Mouse (Mus musculus): ENCODE measurements around the gene Mast1. TPM values are rescaled to one million over a fixed set of nuclear protein-coding genes. Genes with fewer than 3 reads are reported as not detected.

The Mast1 gene
- polyA plus RNA-seq, 1 experiment from 2014 or later: 74.7 TPM

DNA sequence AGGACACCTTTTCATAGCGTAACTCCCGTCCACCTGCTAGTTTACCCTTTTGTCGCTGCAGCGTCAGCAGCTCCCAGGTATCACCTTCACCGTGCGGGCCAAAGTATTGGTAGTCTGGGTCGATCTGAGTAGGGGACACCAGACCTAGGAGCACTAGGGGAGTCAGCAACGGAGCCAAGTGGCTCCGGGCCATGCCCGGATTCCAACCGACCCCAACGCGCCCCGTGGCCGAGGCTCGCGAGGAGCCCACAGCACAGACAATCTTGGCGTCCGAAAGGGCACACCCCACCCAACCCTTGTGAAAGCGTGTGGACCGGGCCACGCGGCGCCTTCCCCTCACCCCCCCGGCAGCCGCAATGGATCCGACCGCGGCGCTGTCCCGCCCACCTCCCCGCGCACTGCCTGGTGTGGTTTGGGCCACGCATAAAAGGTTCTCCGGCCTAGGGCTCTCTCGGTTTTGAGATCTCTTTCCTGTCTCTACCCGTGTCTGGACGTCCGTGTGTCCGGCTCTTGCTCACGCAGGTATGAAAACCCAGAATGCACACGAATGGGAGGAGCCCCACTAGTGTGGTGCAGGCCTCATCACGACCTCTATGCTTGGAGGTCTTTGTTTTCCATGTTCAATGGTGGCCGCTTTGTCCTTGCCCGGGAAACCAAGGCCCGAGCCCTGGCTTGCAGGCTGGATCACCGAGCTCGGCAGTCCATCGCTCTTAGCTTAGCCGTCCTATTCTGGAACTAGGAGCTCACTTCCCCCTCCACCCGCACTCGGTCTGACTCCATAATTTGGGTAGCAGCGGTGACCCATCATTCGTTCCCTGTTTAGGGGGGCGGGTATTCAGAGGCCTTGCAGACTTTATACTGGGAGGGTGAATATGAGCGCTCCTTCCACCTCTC lies 32.3 kb upstream of the Mast1 start, which contains the start of the genes Gm49661, Prdx2 and Rnaseh2a:
Gm49661 (minus strand) TSS at position 193 of the 894 bp plus-strand sequence.
Prdx2 (plus strand) TSS at position 347 of the 894 bp plus-strand sequence.
Rnaseh2a (minus strand) TSS at position 527 of the 894 bp plus-strand sequence.
- peak; percentile 83 for ATAC-seq (ENCODE audit: low FRiP score)
- peak within 1 kb of the TSS; percentile 71 for H3K4me2 ChIP-seq
- WGBS: under 1% methylated on average over 56 of the region's 56 CpGs
- H3K27ac ChIP-seq (replicated peaks): peak within 1 kb of the TSS; percentile 88
- peaks cover 34% of the 10 kb centered on the region for H3K36me3 ChIP-seq
- H3K4me1 ChIP-seq: peaks cover 52% of the 10 kb centered on the region
- H3K4me3 ChIP-seq (replicated peaks): peak within 1 kb of the TSS; percentile 73
- peak within 1 kb of the TSS; percentile 87 for H3K9ac ChIP-seq (replicated peaks)
- H3K9me3 ChIP-seq (replicated peaks): no peaks in the 10 kb centered on the region
- H3K27me3 ChIP-seq (replicated peaks): no peaks in the 10 kb centered on the region

DNA sequence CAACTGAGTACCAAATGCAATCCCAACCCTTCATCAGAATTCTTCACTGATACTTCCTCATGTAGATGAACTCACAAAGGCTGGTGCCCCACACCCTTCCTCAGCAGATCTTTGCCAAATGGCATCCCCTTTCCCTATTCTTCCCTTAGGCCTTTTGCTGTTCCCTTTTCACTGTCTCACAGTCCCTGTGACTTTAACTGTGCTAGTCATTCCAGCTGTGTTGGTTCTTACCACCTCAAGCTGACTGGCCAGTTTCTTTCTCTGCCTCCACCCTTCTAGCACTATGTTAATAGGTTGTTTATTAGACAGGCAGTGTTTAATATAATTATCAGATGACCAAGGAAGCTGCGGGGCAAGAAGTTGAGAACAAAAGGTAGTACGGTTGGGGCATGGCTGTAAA lies 31.5 kb upstream of the Mast1 start:
- H3K4me2 ChIP-seq: peak overlapping the region; percentile 71
- H3K9ac ChIP-seq (replicated peaks): peak overlapping the region; percentile 87
- H3K36me3 ChIP-seq: peaks cover 29% of the 10 kb centered on the region
- peak overlapping the region; percentile 73 for H3K4me3 ChIP-seq (replicated peaks)
- H3K27ac ChIP-seq (replicated peaks): peak overlapping the region; percentile 88
- no peaks in the 10 kb centered on the region for H3K27me3 ChIP-seq (replicated peaks)
- 14% methylated on average over 2 of the region's 2 CpGs for WGBS
- ATAC-seq (ENCODE audit: low FRiP score): no peak
- peaks cover 50% of the 10 kb centered on the region for H3K4me1 ChIP-seq
- H3K9me3 ChIP-seq (replicated peaks): no peaks in the 10 kb centered on the region

- H3K36me3 ChIP-seq: peaks cover 20% of the 10 kb centered on the region
- ATAC-seq (ENCODE audit: low FRiP score): no peak
- H3K9me3 ChIP-seq (replicated peaks): no peaks in the 10 kb centered on the region
- 91% methylated on average over 13 of the region's 13 CpGs for WGBS
- no peak overlapping the region for H3K4me3 ChIP-seq (replicated peaks)
- H3K4me2 ChIP-seq: no peak overlapping the region
- H3K9ac ChIP-seq (replicated peaks): no peak overlapping the region
- H3K27me3 ChIP-seq (replicated peaks): no peaks in the 10 kb centered on the region
- peaks cover 50% of the 10 kb centered on the region for H3K4me1 ChIP-seq
- no peak overlapping the region for H3K27ac ChIP-seq (replicated peaks)
Observed at GRCm38 (mm10) chr8:84967532-84968304, 30.6 kb upstream of the Mast1 start.

DNA sequence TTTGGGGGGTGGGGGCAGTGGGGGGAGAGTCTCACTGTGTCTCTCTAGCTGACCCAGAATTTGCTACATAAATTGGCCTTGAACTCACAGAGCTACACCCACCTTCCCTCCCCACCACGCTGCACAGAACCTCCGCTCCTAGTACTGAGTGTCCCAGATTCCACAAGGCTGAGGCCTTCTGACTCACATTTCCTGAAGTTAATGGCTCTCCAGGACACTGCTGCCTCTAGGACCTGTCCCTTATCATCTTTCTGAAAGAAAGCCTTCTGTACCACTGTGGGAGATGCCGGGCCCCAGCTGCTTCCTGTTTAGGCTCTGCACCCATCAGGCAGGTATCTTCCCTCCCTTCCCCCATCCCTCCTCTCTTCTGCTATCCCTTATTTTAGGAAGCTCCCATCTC lies 29.4 kb upstream of the Mast1 start:
- H3K27me3 ChIP-seq (replicated peaks): no peaks in the 10 kb centered on the region
- 0 out of 2 replicates have a peak overlapping the region, but pooled peaks have one; percentile 69 for H3K4me3 ChIP-seq (replicated peaks)
- no peak for ATAC-seq (ENCODE audit: low FRiP score)
- no peaks in the 10 kb centered on the region for H3K9me3 ChIP-seq (replicated peaks)
- peaks cover 49% of the 10 kb centered on the region for H3K4me1 ChIP-seq
- H3K36me3 ChIP-seq: peaks cover 15% of the 10 kb centered on the region
- 66% methylated on average over 3 of the region's 3 CpGs for WGBS
- peak overlapping the region; percentile 54 for H3K27ac ChIP-seq (replicated peaks)
- H3K4me2 ChIP-seq: peak overlapping the region; percentile 96
- H3K9ac ChIP-seq (replicated peaks): no peak overlapping the region

GRCm38 (mm10) chr8:84965731-84966291 lies 28.7 kb upstream of the Mast1 start:
- no peaks in the 10 kb centered on the region for H3K9me3 ChIP-seq (replicated peaks)
- peaks cover 14% of the 10 kb centered on the region; the same call in 1 of the 2 replicates for H3K36me3 ChIP-seq
- peak overlapping the region; percentile 69 for H3K4me3 ChIP-seq (replicated peaks)
- H3K4me1 ChIP-seq: peaks cover 41% of the 10 kb centered on the region
- no peaks in the 10 kb centered on the region for H3K27me3 ChIP-seq (replicated peaks)
- ATAC-seq (ENCODE audit: low FRiP score): peak; percentile 81
- H3K9ac ChIP-seq (replicated peaks): peak overlapping the region; percentile 79
- H3K27ac ChIP-seq (replicated peaks): peak overlapping the region; percentile 76
- WGBS: under 1% methylated on average over 41 of the region's 41 CpGs
- peak overlapping the region; percentile 96 for H3K4me2 ChIP-seq

- H3K27me3 ChIP-seq (replicated peaks): no peaks in the 10 kb centered on the region
- H3K9ac ChIP-seq (replicated peaks): no peak overlapping the region
- H3K4me2 ChIP-seq: no peak overlapping the region
- H3K4me3 ChIP-seq (replicated peaks): no peak overlapping the region
- WGBS: 87% methylated on average over 4 of the region's 4 CpGs
- peaks cover 19% of the 10 kb centered on the region for H3K36me3 ChIP-seq
- H3K9me3 ChIP-seq (replicated peaks): no peaks in the 10 kb centered on the region
- ATAC-seq (ENCODE audit: low FRiP score): no peak
- H3K27ac ChIP-seq (replicated peaks): no peak overlapping the region
- peaks cover 34% of the 10 kb centered on the region for H3K4me1 ChIP-seq
Observed at GRCm38 (mm10) chr8:84963952-84964351, 26.8 kb upstream of the Mast1 start.

DNA sequence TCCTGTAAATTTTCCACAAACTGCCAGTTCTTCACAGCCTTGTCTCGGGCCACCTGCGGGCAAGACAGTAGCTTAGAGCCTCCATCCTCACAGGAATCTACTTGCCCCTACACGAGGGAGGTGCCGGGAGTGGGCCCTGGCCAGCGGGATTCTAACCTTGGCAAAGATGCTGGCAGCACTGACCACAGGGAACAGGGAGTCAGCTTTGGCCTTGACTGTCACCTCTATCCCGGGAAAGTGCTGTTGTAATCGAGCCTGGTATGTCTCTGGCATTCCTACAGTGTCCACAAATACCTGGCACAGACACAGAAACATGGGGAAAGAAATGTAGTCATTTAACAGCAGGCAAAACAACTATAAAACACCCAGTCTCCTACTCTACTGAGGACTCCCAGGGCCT lies 22.7 kb upstream of the Mast1 start:
- Histone ChIP-seq H3K9ac (replicated peaks) (no peak overlapping the region), H3K4me1 (peaks cover 4% of the 10 kb centered on the region), H3K4me3 (replicated peaks) (no peak overlapping the region), H3K4me2 (no peak overlapping the region), H3K36me3 (peaks cover 28% of the 10 kb centered on the region), H3K9me3 (replicated peaks) (no peaks in the 10 kb centered on the region), H3K27ac (replicated peaks) (no peak overlapping the region), H3K27me3 (replicated peaks) (no peaks in the 10 kb centered on the region)
- WGBS: 95% methylated on average over 7 of the region's 7 CpGs
- ATAC-seq (ENCODE audit: low FRiP score): no peak

DNA sequence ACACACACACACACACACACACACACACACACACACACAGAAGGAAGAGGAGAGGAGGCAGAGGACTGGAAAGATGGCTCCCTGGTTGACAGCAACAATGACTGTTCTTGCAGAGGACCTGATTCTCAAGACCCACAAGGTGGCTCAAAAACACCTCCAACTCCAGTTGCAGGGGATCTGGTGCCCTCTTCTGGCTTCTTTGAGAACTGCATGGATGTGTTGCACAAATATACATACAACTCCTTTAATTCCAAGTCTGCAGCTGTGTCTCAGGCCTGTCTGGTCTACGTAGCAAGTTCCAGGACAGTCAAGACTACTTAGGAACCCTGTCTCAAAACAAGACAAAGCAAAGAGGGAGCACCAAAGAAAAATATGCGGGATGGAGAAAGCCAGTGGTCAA lies 19.6 kb upstream of the Mast1 start:
- WGBS: 48% methylated on average over 2 of the region's 2 CpGs
- H3K27me3 ChIP-seq (replicated peaks): peaks cover 13% of the 10 kb centered on the region
- H3K9ac ChIP-seq (replicated peaks): no peak overlapping the region
- H3K4me2 ChIP-seq: no peak overlapping the region
- no peaks in the 10 kb centered on the region for H3K9me3 ChIP-seq (replicated peaks)
- no peak overlapping the region for H3K27ac ChIP-seq (replicated peaks)
- H3K4me3 ChIP-seq (replicated peaks): no peak overlapping the region
- no peaks in the 10 kb centered on the region for H3K4me1 ChIP-seq
- peaks cover 25% of the 10 kb centered on the region for H3K36me3 ChIP-seq
- ATAC-seq (ENCODE audit: low FRiP score): peak; percentile 51; the same call in 1 of the 2 replicates

DNA sequence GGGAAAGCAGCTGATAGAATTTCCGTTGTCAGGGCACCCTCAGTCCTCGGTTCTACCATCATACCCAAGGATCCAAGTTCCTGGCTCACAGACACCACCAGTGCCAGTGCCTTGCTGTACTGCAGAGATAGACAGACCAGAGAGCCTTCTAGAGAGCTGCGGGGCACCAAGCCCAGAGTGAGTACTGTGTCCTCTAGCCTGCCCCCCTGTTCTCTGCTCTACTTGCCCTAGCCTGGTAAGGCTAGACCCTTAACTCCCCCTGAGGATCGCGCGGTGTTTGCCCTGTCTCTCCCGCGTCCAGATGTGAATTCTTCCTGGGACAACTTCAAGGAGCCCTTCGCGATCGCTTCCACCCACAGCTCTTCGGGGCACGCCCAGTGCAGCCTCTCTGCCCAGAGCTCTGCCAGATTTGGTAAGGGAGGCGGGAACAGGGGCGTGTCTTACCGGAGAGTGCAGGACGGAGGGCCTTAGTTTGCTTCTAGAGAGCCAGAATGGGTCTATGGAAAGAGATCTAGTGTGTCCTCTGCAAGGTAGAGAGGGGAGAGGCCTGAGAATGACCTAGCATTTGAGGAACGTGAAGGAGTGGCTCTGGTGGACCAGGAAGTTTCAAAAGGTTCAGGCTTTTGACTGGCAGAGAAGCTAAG lies 15.6 kb upstream of the Mast1 start:
- Histone ChIP-seq H3K4me1 (no peaks in the 10 kb centered on the region), H3K36me3 (peaks cover 2% of the 10 kb centered on the region), H3K27me3 (replicated peaks) (peaks cover 38% of the 10 kb centered on the region), H3K9ac (replicated peaks) (peak overlapping the region; percentile 23; the same call in 1 of the 2 replicates), H3K4me3 (replicated peaks) (no peak overlapping the region), H3K4me2 (no peak overlapping the region; the same call in 1 of the 2 replicates), H3K9me3 (replicated peaks) (no peaks in the 10 kb centered on the region), H3K27ac (replicated peaks) (no peak overlapping the region)
- ATAC-seq (ENCODE audit: low FRiP score): no peak
- 8% methylated on average over 18 of the region's 18 CpGs for WGBS

GRCm38 (mm10) chr8:84949753-84950152 lies 12.6 kb upstream of the Mast1 start:
- H3K27ac ChIP-seq (replicated peaks): no peak overlapping the region
- no peak overlapping the region for H3K4me3 ChIP-seq (replicated peaks)
- no peaks in the 10 kb centered on the region for H3K36me3 ChIP-seq
- ATAC-seq (ENCODE audit: low FRiP score): no peak
- H3K27me3 ChIP-seq (replicated peaks): peaks cover 46% of the 10 kb centered on the region
- no peaks in the 10 kb centered on the region for H3K9me3 ChIP-seq (replicated peaks)
- 20% methylated on average over 12 of the region's 12 CpGs for WGBS
- peaks cover 25% of the 10 kb centered on the region for H3K4me1 ChIP-seq
- no peak overlapping the region for H3K4me2 ChIP-seq
- H3K9ac ChIP-seq (replicated peaks): no peak overlapping the region

DNA sequence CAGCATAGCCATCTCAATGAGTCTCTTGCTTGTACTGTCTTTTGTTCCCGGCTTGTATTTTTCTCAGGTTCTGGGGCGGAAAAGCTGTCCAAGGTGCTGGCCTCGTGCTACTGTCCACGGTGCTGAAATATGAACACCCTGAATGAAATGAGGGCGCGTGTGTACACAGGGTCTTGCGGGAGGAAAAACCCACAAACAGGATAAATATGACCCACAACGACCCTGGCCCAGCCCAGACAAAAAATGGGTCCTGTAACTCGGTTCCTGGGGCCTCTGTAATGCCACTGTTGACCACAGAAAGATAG lies 10.0 kb upstream of the Mast1 start:
- peaks cover 48% of the 10 kb centered on the region for H3K27me3 ChIP-seq (replicated peaks)
- peak overlapping the region; percentile 59 for H3K4me3 ChIP-seq (replicated peaks)
- peaks cover 36% of the 10 kb centered on the region for H3K4me1 ChIP-seq
- H3K9me3 ChIP-seq (replicated peaks): no peaks in the 10 kb centered on the region
- no peak overlapping the region for H3K9ac ChIP-seq (replicated peaks)
- ATAC-seq (ENCODE audit: low FRiP score): no peak
- H3K36me3 ChIP-seq: no peaks in the 10 kb centered on the region
- peak overlapping the region; percentile 86; the same call in 1 of the 2 replicates for H3K27ac ChIP-seq (replicated peaks)
- peak overlapping the region; percentile 77 for H3K4me2 ChIP-seq
- WGBS: 14% methylated on average over 9 of the region's 9 CpGs
